Mouse (Mus musculus): ENCODE results near the gene Foxm1.

DNA sequence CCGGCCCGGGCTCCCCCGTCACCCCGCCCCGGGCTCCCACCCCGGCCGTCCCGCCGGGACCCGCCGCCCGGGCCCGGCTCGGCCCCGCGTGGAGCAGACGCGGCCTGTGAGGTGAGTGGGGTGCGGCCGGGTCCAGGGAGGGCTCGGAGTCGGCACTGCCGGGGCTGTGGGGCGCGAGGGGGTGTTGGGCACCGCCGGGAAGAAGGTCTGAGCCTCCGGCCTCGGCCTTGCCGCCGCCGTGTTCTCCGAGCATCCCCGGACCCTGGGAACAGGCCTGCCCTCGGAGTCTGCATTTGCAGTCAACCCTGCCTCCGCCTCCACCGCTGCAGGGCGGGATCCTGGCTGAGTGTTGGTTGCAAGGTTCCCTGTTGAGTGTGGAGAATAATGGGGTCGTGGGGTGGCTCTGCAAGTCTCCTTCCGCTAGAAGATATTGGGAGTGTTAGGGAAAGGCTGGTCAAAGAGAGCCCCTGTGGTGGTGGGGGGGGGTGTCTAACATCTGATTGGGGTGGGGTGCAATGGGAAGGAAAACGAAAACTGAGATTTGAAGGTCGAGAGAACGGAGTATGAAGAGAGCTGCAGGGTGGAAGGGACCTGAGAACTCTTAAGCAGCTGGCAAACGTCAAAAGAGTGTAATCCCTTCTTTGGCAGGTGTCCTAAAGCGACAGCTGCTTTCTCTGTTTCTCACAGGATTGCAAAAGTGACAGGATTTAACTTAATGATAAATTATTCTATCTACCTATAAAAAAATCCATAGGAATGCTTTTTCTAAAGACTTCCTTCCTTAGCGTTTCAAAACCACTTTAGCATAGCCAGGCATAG is 449 bp downstream of the Foxm1 start:
- TF ChIP-seq CTCF (conservative IDR thresholded peaks at IDR 0.05; ENCODE audit: insufficient read depth, insufficient read length, low read depth, low read length), result no peak
- TF ChIP-seq POLR2A (IDR thresholded peaks at IDR 0.05; ENCODE audit: low read depth, low read length), result no peak

Measured in kidney, adult 2 months (tissue).